Mouse (Mus musculus): ENCODE results near the gene Ttll13.
A peak's percentile ranks its signal among the peaks of the same experiment; 100 is the strongest.

Ttll13 gene

GRCm38 (mm10) chr7:80246148-80246721, at the start of gene Ttll13:
Gene Ttll13, plus strand, starts transcription at chr7:80246376.
- peak; percentile 95 for DNase-seq

GRCm38 (mm10) chr7:80197371-80197770, 48.8 kb upstream of the Ttll13 start:
- DNase-seq = no peak

- DNase-seq = peak; percentile 64
These were observed 48.0 kb upstream of the Ttll13 start for GRCm38 (mm10) chr7:80197941-80198778.

- no peak for DNase-seq
These were observed 47.3 kb upstream of the Ttll13 start for GRCm38 (mm10) chr7:80198863-80199262.

- no peak for DNase-seq
These were observed 46.9 kb upstream of the Ttll13 start for GRCm38 (mm10) chr7:80199286-80199685.

GRCm38 (mm10) chr7:80199851-80200587, 46.2 kb upstream of the Ttll13 start:
- no peak for DNase-seq

- no peak for DNase-seq
These were observed 45.6 kb upstream of the Ttll13 start for GRCm38 (mm10) chr7:80200588-80200945.

GRCm38 (mm10) chr7:80200963-80201539, 45.1 kb upstream of the Ttll13 start:
- DNase-seq = no peak

- DNase-seq = no peak
These were observed 44.2 kb upstream of the Ttll13 start for GRCm38 (mm10) chr7:80201888-80202540.

- no peak for DNase-seq
These were observed 43.2 kb upstream of the Ttll13 start for GRCm38 (mm10) chr7:80202961-80203360.

- DNase-seq = no peak
These were observed 42.5 kb upstream of the Ttll13 start for GRCm38 (mm10) chr7:80203638-80204096.

- no peak for DNase-seq
These were observed 41.8 kb upstream of the Ttll13 start for GRCm38 (mm10) chr7:80204362-80204761.

- no peak for DNase-seq
These were observed 41.2 kb upstream of the Ttll13 start for GRCm38 (mm10) chr7:80204961-80205360.

GRCm38 (mm10) chr7:80205705-80206589, 40.2 kb upstream of the Ttll13 start:
- no peak for DNase-seq

- no peak for DNase-seq
These were observed 38.9 kb upstream of the Ttll13 start for GRCm38 (mm10) chr7:80207314-80207731.

- DNase-seq = no peak
These were observed 38.0 kb upstream of the Ttll13 start for GRCm38 (mm10) chr7:80208026-80208642.

- no peak for DNase-seq
These were observed 37.3 kb upstream of the Ttll13 start for GRCm38 (mm10) chr7:80208738-80209430.

- no peak for DNase-seq
These were observed 36.5 kb upstream of the Ttll13 start for GRCm38 (mm10) chr7:80209669-80210068.

GRCm38 (mm10) chr7:80210982-80211381, 35.2 kb upstream of the Ttll13 start:
- DNase-seq = no peak

GRCm38 (mm10) chr7:80213604-80214003, 32.6 kb upstream of the Ttll13 start:
- DNase-seq = no peak

GRCm38 (mm10) chr7:80214459-80214858, 31.7 kb upstream of the Ttll13 start:
- no peak for DNase-seq
